In genomic region chr7:91753151-91753861, GRCm38 (mm10) we compare ENCODE assay signal across 21 mouse cellular contexts.
"Had no signal": no experiment of that assay in that cellular context is flagged by ENCODE, and none has a peak within 500 bp of the region (broad histone marks: within the 10 kb centered on the region; RNA-seq: fewer than 3 reads in every experiment).

No protein-coding gene starts in this region.

- H3K9ac ChIP-seq: limb, embryonic 13.5 days; liver, embryonic 13.5 days; neural tube, embryonic 12.5 days; neural tube, embryonic 15.5 days had no signal

- H3K9me3 ChIP-seq: limb, embryonic 10.5 days; limb, embryonic 13.5 days; liver, embryonic 13.5 days; neural tube, embryonic 12.5 days; neural tube, embryonic 15.5 days had no signal

- H3K27ac ChIP-seq: limb, embryonic 10.5 days; limb, embryonic 13.5 days; liver, embryonic 13.5 days; neural tube, embryonic 12.5 days; neural tube, embryonic 15.5 days; stomach, postnatal 0 days had no signal

- H3K27me3 ChIP-seq: limb, embryonic 13.5 days; liver, embryonic 13.5 days; neural tube, embryonic 12.5 days; neural tube, embryonic 15.5 days had no signal

- H3K36me3 ChIP-seq: limb, embryonic 10.5 days; limb, embryonic 13.5 days; liver, embryonic 13.5 days; neural tube, embryonic 12.5 days; neural tube, embryonic 15.5 days had no signal

- H3K4me2 ChIP-seq: limb, embryonic 13.5 days; liver, embryonic 13.5 days; midbrain, embryonic 11.5 days; neural tube, embryonic 12.5 days; neural tube, embryonic 15.5 days had no signal

- H3K4me1 ChIP-seq: limb, embryonic 10.5 days; limb, embryonic 13.5 days; liver, embryonic 13.5 days; neural tube, embryonic 12.5 days; neural tube, embryonic 15.5 days had no signal

- DNase-seq: kidney, adult 9 months; kidney, postnatal 14 days; kidney, postnatal 4 days; liver; liver, embryonic 13.5 days; lung, adult 2 months; lung, postnatal 14 days; lung, postnatal 4 days; midbrain, embryonic 14.5 days; right cerebral cortex, adult 18-20 months; right cerebral cortex, postnatal 14 days; right cerebral cortex, postnatal 4 days; thymus, adult 2 months; thymus, postnatal 14 days; thymus, postnatal 4 days had no signal

- H3K4me3 ChIP-seq: limb, embryonic 10.5 days; limb, embryonic 13.5 days; liver, embryonic 13.5 days; neural tube, embryonic 12.5 days; neural tube, embryonic 15.5 days had no signal
